Comparison of ENCODE assay signal across 17 mouse cellular contexts in genomic region chr13:97095726-97096125, GRCm38 (mm10). TPM values are rescaled to one million over a fixed set of nuclear protein-coding genes. Genes with fewer than 3 reads are reported as not detected.
DNase-seq lines count a peak whose midpoint lies in the region; ATAC-seq and TF ChIP-seq lines count a peak whose summit lies in the region.
"Had no signal": no experiment of that assay in that cellular context is flagged by ENCODE, and none has a peak within 500 bp of the region (broad histone marks: within the 10 kb centered on the region; RNA-seq: fewer than 3 reads in every experiment).

No protein-coding gene starts in this region.

- no peaks in the 10 kb centered on the region for H3K27me3 ChIP-seq in heart, postnatal 0 days (ENCODE audit: control insufficient read depth, insufficient read depth, low read length)
- no peaks in the 10 kb centered on the region for H3K27me3 ChIP-seq in heart, embryonic 10.5 days (ENCODE audit: insufficient read depth, poor library complexity, severe bottlenecking)
- no peaks in the 10 kb centered on the region for H3K27me3 ChIP-seq in lung, embryonic 14.5 days (ENCODE audit: insufficient read depth, low read length)
- H3K27me3 ChIP-seq: embryonic facial prominence, embryonic 12.5 days; forebrain, embryonic 15.5 days; hindbrain, embryonic 13.5 days had no signal

- H3K4me2 ChIP-seq in heart, postnatal 0 days (ENCODE audit: low read depth, low read length), result no peak overlapping the region
- no peak overlapping the region for H3K4me2 ChIP-seq in lung, embryonic 14.5 days
- H3K4me2 ChIP-seq: embryonic facial prominence, embryonic 12.5 days; forebrain, embryonic 15.5 days; hindbrain, embryonic 13.5 days had no signal

- 45% methylated on average over 4 of the region's 4 CpGs for WGBS in heart, postnatal 0 days
- WGBS in heart, embryonic 10.5 days, result 72% methylated on average over 4 of the region's 4 CpGs
- WGBS in lung, embryonic 14.5 days, result 82% methylated on average over 4 of the region's 4 CpGs

- H3K9me3 ChIP-seq in heart, postnatal 0 days (replicated peaks; ENCODE audit: control insufficient read depth, low read length), result no peaks in the 10 kb centered on the region
- no peaks in the 10 kb centered on the region for H3K9me3 ChIP-seq in heart, embryonic 10.5 days
- H3K9me3 ChIP-seq in lung, embryonic 14.5 days (ENCODE audit: low read depth, low read length), result no peaks in the 10 kb centered on the region
- H3K9me3 ChIP-seq: embryonic facial prominence, embryonic 12.5 days; forebrain, embryonic 15.5 days; hindbrain, embryonic 13.5 days had no signal

- DNase-seq in heart, postnatal 0 days (ENCODE audit: low spot score), result no peak
- no peak for DNase-seq in heart, embryonic 10.5 days (ENCODE audit: low spot score)
- peak; percentile 19 for DNase-seq in lung, embryonic 14.5 days
- no peak for DNase-seq in lung, postnatal 25 days (ENCODE audit: low spot score)
- DNase-seq in 3T3-L1 (ENCODE audit: low read depth, low spot score), result peak; percentile 18
- peak; percentile 87 for DNase-seq in Muller cell, postnatal 12 days (ENCODE audit: inconsistent ontology term)
- no peak for DNase-seq in testis, postnatal 14 days (ENCODE audit: low spot score)
- DNase-seq: adrenal gland, postnatal 10 days; cerebellum, adult 11-12 months; cerebellum, adult 9-10 months; cerebellum, postnatal 25 days; gastrocnemius, postnatal 14 days; heart, postnatal 14 days had no signal

- no peak overlapping the region for H3K9ac ChIP-seq in heart, postnatal 0 days (replicated peaks; ENCODE audit: low read depth, low read length)
- no peak overlapping the region for H3K9ac ChIP-seq in lung, embryonic 14.5 days
- H3K9ac ChIP-seq: embryonic facial prominence, embryonic 12.5 days; forebrain, embryonic 15.5 days; hindbrain, embryonic 13.5 days had no signal

- no peak overlapping the region for H3K4me3 ChIP-seq in heart, postnatal 0 days (ENCODE audit: low read depth, low read length)
- H3K4me3 ChIP-seq in heart, embryonic 10.5 days, result no peak overlapping the region
- no peak overlapping the region for H3K4me3 ChIP-seq in lung, embryonic 14.5 days (ENCODE audit: low read depth, low read length)
- H3K4me3 ChIP-seq: embryonic facial prominence, embryonic 12.5 days; forebrain, embryonic 15.5 days; hindbrain, embryonic 13.5 days had no signal

- H3K4me1 ChIP-seq in heart, postnatal 0 days (ENCODE audit: control insufficient read depth, insufficient read depth), result no peaks in the 10 kb centered on the region
- no peaks in the 10 kb centered on the region; the same call in 1 of the 2 replicates for H3K4me1 ChIP-seq in heart, embryonic 10.5 days
- no peaks in the 10 kb centered on the region for H3K4me1 ChIP-seq in lung, embryonic 14.5 days (ENCODE audit: insufficient read depth)
- H3K4me1 ChIP-seq: embryonic facial prominence, embryonic 12.5 days; forebrain, embryonic 15.5 days; hindbrain, embryonic 13.5 days had no signal

- TF ChIP-seq EP300 in heart, postnatal 0 days (IDR thresholded peaks at IDR 0.05; ENCODE audit: low read depth), result no peak

- peak; percentile 17; the same call in 1 of the 2 replicates for TF ChIP-seq CTCF in heart, postnatal 0 days (IDR thresholded peaks at IDR 0.05; ENCODE audit: low read depth)
- no peak for TF ChIP-seq CTCF in lung, embryonic 14.5 days (IDR thresholded peaks at IDR 0.05; ENCODE audit: low read depth)

- no peak for ATAC-seq in heart, postnatal 0 days (ENCODE audit: insufficient read depth, low read depth)
- ATAC-seq in lung, embryonic 14.5 days (ENCODE audit: insufficient read depth), result no peak
- no peak for ATAC-seq in megakaryocyte-erythroid progenitor cell, adult 5-6 weeks (replicated peaks; ENCODE audit: low FRiP score, low TSS enrichment, poor library complexity, severe bottlenecking)
- ATAC-seq: forebrain, embryonic 15.5 days had no signal

- H3K27ac ChIP-seq in heart, postnatal 0 days (ENCODE audit: low read depth), result no peak overlapping the region
- no peak overlapping the region for H3K27ac ChIP-seq in heart, embryonic 10.5 days
- H3K27ac ChIP-seq in lung, embryonic 14.5 days (ENCODE audit: low read depth), result no peak overlapping the region
- H3K27ac ChIP-seq: embryonic facial prominence, embryonic 12.5 days; forebrain, embryonic 15.5 days; hindbrain, embryonic 13.5 days had no signal

- H3K36me3 ChIP-seq in heart, postnatal 0 days (replicated peaks; ENCODE audit: control insufficient read depth, insufficient read depth, low read length), result no peaks in the 10 kb centered on the region
- H3K36me3 ChIP-seq in heart, embryonic 10.5 days, result peaks cover 10% of the 10 kb centered on the region; the same call in 1 of the 2 replicates
- H3K36me3 ChIP-seq in lung, embryonic 14.5 days (ENCODE audit: insufficient read depth), result no peaks in the 10 kb centered on the region
- H3K36me3 ChIP-seq: embryonic facial prominence, embryonic 12.5 days; forebrain, embryonic 15.5 days had no signal

RNA-seq across cellular contexts. Expression of gene Gm6169, which starts 3.3 kb away (rescaled TPM):
- 0.65 and 1.3 TPM in 2 replicates for total RNA-seq in heart, postnatal 0 days (2014; rRNA removed; ENCODE audit: low replicate concordance)
- polyA plus RNA-seq in heart, postnatal 0 days (2015; fragmentation: Nextera tagmentation; extraction: Ambion mirVana), result 2.1 and 2.5 TPM in 2 replicates
- polyA plus RNA-seq in heart, embryonic 10.5 days (2016; fragmentation: Nextera tagmentation; extraction: Ambion mirVana), result 1.9 and 3.1 TPM in 2 replicates
- polyA plus RNA-seq in lung, embryonic 14.5 days (2014; fragmentation: Nextera tagmentation; extraction: Ambion mirVana), result 3.1 and 4.6 TPM in 2 replicates
- 0.46 and 2.0 TPM in 2 replicates for total RNA-seq in megakaryocyte-erythroid progenitor cell, adult 5-6 weeks (2014; fragmentation: Nextera tagmentation)
- 0.33 and 2.1 TPM in 2 replicates for total RNA-seq in megakaryocyte-erythroid progenitor cell, adult 5-6 weeks (2017)

RNA-seq across cellular contexts. Expression of gene Fam169a, which starts 28.6 kb away (rescaled TPM):
- total RNA-seq in heart, postnatal 0 days (2014; rRNA removed; ENCODE audit: low replicate concordance), result 2.3 and 3.1 TPM in 2 replicates
- polyA plus RNA-seq in heart, postnatal 0 days (2015; fragmentation: Nextera tagmentation; extraction: Ambion mirVana), result 1.4 and 2.0 TPM in 2 replicates
- polyA plus RNA-seq in heart, embryonic 10.5 days (2016; fragmentation: Nextera tagmentation; extraction: Ambion mirVana), result 12.7 and 16.3 TPM in 2 replicates
- 2.9 and 3.7 TPM in 2 replicates for polyA plus RNA-seq in lung, embryonic 14.5 days (2014; fragmentation: Nextera tagmentation; extraction: Ambion mirVana)
- 0.44 TPM in 1 of 2 replicates, not detected in the other for total RNA-seq in megakaryocyte-erythroid progenitor cell, adult 5-6 weeks (2014; fragmentation: Nextera tagmentation)
- total RNA-seq in megakaryocyte-erythroid progenitor cell, adult 5-6 weeks (2017), result 0.65 and 1.3 TPM in 2 replicates
- total RNA-seq: gastrocnemius, postnatal 14 days had no signal

RNA-seq across cellular contexts. Expression of gene Gfm2, which starts 42.0 kb away (rescaled TPM):
- 23.5 and 34.1 TPM in 2 replicates for total RNA-seq in heart, postnatal 0 days (2014; rRNA removed; ENCODE audit: low replicate concordance)
- polyA plus RNA-seq in heart, postnatal 0 days (2015; fragmentation: Nextera tagmentation; extraction: Ambion mirVana), result 24.0 and 24.9 TPM in 2 replicates
- polyA plus RNA-seq in heart, embryonic 10.5 days (2016; fragmentation: Nextera tagmentation; extraction: Ambion mirVana), result 37.2 and 41.0 TPM in 2 replicates
- polyA plus RNA-seq in lung, embryonic 14.5 days (2014; fragmentation: Nextera tagmentation; extraction: Ambion mirVana), result 28.2 and 29.2 TPM in 2 replicates
- 38.1 and 50.3 TPM in 2 replicates for total RNA-seq in megakaryocyte-erythroid progenitor cell, adult 5-6 weeks (2014; fragmentation: Nextera tagmentation)
- 39.2 and 40.1 TPM in 2 replicates for total RNA-seq in megakaryocyte-erythroid progenitor cell, adult 5-6 weeks (2017)

RNA-seq across cellular contexts. Expression of gene Nsa2, which starts 42.0 kb away (rescaled TPM):
- total RNA-seq in heart, postnatal 0 days (2014; rRNA removed; ENCODE audit: low replicate concordance), result 23.4 and 42.2 TPM in 2 replicates
- polyA plus RNA-seq in heart, postnatal 0 days (2015; fragmentation: Nextera tagmentation; extraction: Ambion mirVana), result 43.3 and 47.1 TPM in 2 replicates
- 45.5 and 51.0 TPM in 2 replicates for polyA plus RNA-seq in heart, embryonic 10.5 days (2016; fragmentation: Nextera tagmentation; extraction: Ambion mirVana)
- 71.5 and 72.8 TPM in 2 replicates for polyA plus RNA-seq in lung, embryonic 14.5 days (2014; fragmentation: Nextera tagmentation; extraction: Ambion mirVana)
- total RNA-seq in megakaryocyte-erythroid progenitor cell, adult 5-6 weeks (2014; fragmentation: Nextera tagmentation), result 177 and 255 TPM in 2 replicates
- 382 and 513 TPM in 2 replicates for total RNA-seq in megakaryocyte-erythroid progenitor cell, adult 5-6 weeks (2017)

Comparison
In these comparisons a context has a peak if more than half of its experiments do, and no peak if none do; other contexts are left out.
1. DNase-seq: peak in lung, embryonic 14.5 days (single experiment), 3T3-L1 (single experiment) and Muller cell, postnatal 12 days (single experiment); none in heart, postnatal 0 days (single experiment), heart, embryonic 10.5 days (single experiment), lung, postnatal 25 days (single experiment) and testis, postnatal 14 days (single experiment).